Mouse (Mus musculus) forebrain, embryonic 12.5 days (tissue): Measurements from ENCODE around the gene Tnfrsf21. TPM values are rescaled to one million over a fixed set of nuclear protein-coding genes. Genes with fewer than 3 reads are reported as not detected.
A peak's percentile ranks its signal among the peaks of the same experiment; 100 is the strongest.

Source experiments
- ATAC-seq: fragments of 200-750 bp; cut with Nextera tagmentation; 2 replicates; pipeline ENCODE4 v1.8.0; 2017; ENCODE audit warnings: moderate TSS enrichment; ENCODE audit not compliant: low FRiP score
- H3K27ac ChIP-seq: fragments of 300-500 bp; sonication (generic); 2 replicates; pipeline ENCODE4 v1.5.1; 2016; ENCODE audit warnings: mild to moderate bottlenecking
- H3K27me3 ChIP-seq: fragments of 300-500 bp; sonication (generic); 2 replicates; pipeline ENCODE4 v1.6.1; 2016; ENCODE audit warnings: mild to moderate bottlenecking
- H3K36me3 ChIP-seq: fragments of 300-500 bp; sonication (generic); replicated peaks from 2 replicates; pipeline ENCODE4 v1.6.1; 2016; ENCODE audit warnings: mild to moderate bottlenecking
- H3K4me1 ChIP-seq: fragments of 300-500 bp; sonication (generic); 2 replicates; pipeline ENCODE4 v1.6.1; 2016
- H3K4me2 ChIP-seq: fragments of 300-500 bp; sonication (generic); 2 replicates; pipeline ENCODE4 v1.6.1; 2016; ENCODE audit warnings: mild to moderate bottlenecking, moderate library complexity
- H3K4me3 ChIP-seq: fragments of 300-500 bp; sonication (generic); replicated peaks from 2 replicates; pipeline ENCODE4 v1.5.1; 2016; ENCODE audit warnings: mild to moderate bottlenecking
- H3K9ac ChIP-seq: fragments of 300-500 bp; sonication (generic); 2 replicates; pipeline ENCODE4 v1.6.1; 2016; ENCODE audit warnings: mild to moderate bottlenecking
- H3K9me3 ChIP-seq: fragments of 300-500 bp; sonication (generic); 2 replicates; pipeline ENCODE4 v1.6.1; 2016
- WGBS: fragments of 180-500 bp; shearing (Covaris S2); methylation state at CpG from one replicate; pipeline ENCODE4 v1.1.7; 2016; 5-methylcytosine and 5-hydroxymethylcytosine counted together
- polyA plus RNA-seq: library from polyadenylated mRNA; unstranded; fragments of >200 nt; fragmentation: Nextera tagmentation; extraction: Ambion mirVana; gene quantifications from 2 replicates; pipeline ENCODE4 v1.2.1, GENCODE M21; 2016

The Tnfrsf21 gene
- polyA plus RNA-seq, 1 experiment from 2014 or later, result 39.0 TPM

- no peak overlapping the region for H3K4me2 ChIP-seq
- no peaks in the 10 kb centered on the region for H3K9me3 ChIP-seq
- H3K27me3 ChIP-seq, result no peaks in the 10 kb centered on the region
- no peak overlapping the region for H3K27ac ChIP-seq
- no peaks in the 10 kb centered on the region; the same call in 1 of the 2 replicates for H3K4me1 ChIP-seq
- ATAC-seq, result no peak
- 93% methylated on average over 2 of the region's 2 CpGs for WGBS
- no peak overlapping the region for H3K4me3 ChIP-seq
- peaks cover 15% of the 10 kb centered on the region; the same call in 1 of the 2 replicates for H3K36me3 ChIP-seq
- H3K9ac ChIP-seq, result no peak overlapping the region
These were observed 54.6 kb downstream of the Tnfrsf21 start for GRCm38 (mm10) chr17:43070946-43071345.

GRCm38 (mm10) chr17:43072142-43072786 lies 55.9 kb downstream of the Tnfrsf21 start:
- Histone ChIP-seq H3K4me3 (no peak overlapping the region), H3K4me2 (no peak overlapping the region), H3K9me3 (no peaks in the 10 kb centered on the region), H3K36me3 (0 out of 2 replicates have a peak, but pooled peaks cover 14% of the 10 kb centered on the region), H3K27ac (no peak overlapping the region), H3K27me3 (no peaks in the 10 kb centered on the region), H3K4me1 (peaks cover 3% of the 10 kb centered on the region), H3K9ac (no peak overlapping the region)
- WGBS, result 74% methylated on average over 11 of the region's 11 CpGs
- no peak for ATAC-seq

- no peaks in the 10 kb centered on the region for H3K9me3 ChIP-seq
- H3K36me3 ChIP-seq, result 0 out of 2 replicates have a peak, but pooled peaks cover 9% of the 10 kb centered on the region
- no peak overlapping the region for H3K4me3 ChIP-seq
- H3K27me3 ChIP-seq, result no peaks in the 10 kb centered on the region
- no peak overlapping the region for H3K4me2 ChIP-seq
- H3K4me1 ChIP-seq, result peaks cover 8% of the 10 kb centered on the region
- H3K9ac ChIP-seq, result no peak overlapping the region
- no peak overlapping the region for H3K27ac ChIP-seq
- 82% methylated on average over 5 of the region's 5 CpGs for WGBS
- no peak for ATAC-seq
These were observed 56.4 kb downstream of the Tnfrsf21 start for GRCm38 (mm10) chr17:43072787-43073148.

GRCm38 (mm10) chr17:43074391-43074790 lies 58.0 kb downstream of the Tnfrsf21 start:
- H3K4me2 ChIP-seq, result no peak overlapping the region
- no peaks in the 10 kb centered on the region for H3K9me3 ChIP-seq
- no peak overlapping the region for H3K27ac ChIP-seq
- 70% methylated on average over 5 of the region's 5 CpGs for WGBS
- H3K27me3 ChIP-seq, result no peaks in the 10 kb centered on the region
- ATAC-seq, result no peak
- 0 out of 2 replicates have a peak, but pooled peaks cover 8% of the 10 kb centered on the region for H3K36me3 ChIP-seq
- no peak overlapping the region for H3K4me3 ChIP-seq
- peaks cover 9% of the 10 kb centered on the region for H3K4me1 ChIP-seq
- H3K9ac ChIP-seq, result no peak overlapping the region

GRCm38 (mm10) chr17:43075100-43075499 lies 58.7 kb downstream of the Tnfrsf21 start:
- H3K9me3 ChIP-seq, result no peaks in the 10 kb centered on the region
- WGBS, result 77% methylated on average over 8 of the region's 8 CpGs

GRCm38 (mm10) chr17:43075937-43076336 lies 59.6 kb downstream of the Tnfrsf21 start:
- H3K27me3 ChIP-seq, result no peaks in the 10 kb centered on the region
- no peak for ATAC-seq
- peaks cover 9% of the 10 kb centered on the region for H3K4me1 ChIP-seq
- H3K9ac ChIP-seq, result no peak overlapping the region
- H3K9me3 ChIP-seq, result no peaks in the 10 kb centered on the region
- H3K36me3 ChIP-seq, result 0 out of 2 replicates have a peak, but pooled peaks cover 1% of the 10 kb centered on the region
- no peak overlapping the region for H3K27ac ChIP-seq
- H3K4me3 ChIP-seq, result no peak overlapping the region
- no peak overlapping the region for H3K4me2 ChIP-seq
- 84% methylated on average over 8 of the region's 8 CpGs for WGBS

More at GRCm38 (mm10) chr17:43075100-43075499, 58.7 kb downstream of the Tnfrsf21 start:
- Histone ChIP-seq H3K4me1 (peaks cover 9% of the 10 kb centered on the region), H3K27me3 (no peaks in the 10 kb centered on the region), H3K4me3 (no peak overlapping the region), H3K4me2 (no peak overlapping the region), H3K36me3 (0 out of 2 replicates have a peak, but pooled peaks cover 8% of the 10 kb centered on the region), H3K9ac (no peak overlapping the region), H3K27ac (no peak overlapping the region)
- no peak for ATAC-seq

GRCm38 (mm10) chr17:43076801-43077493 lies 60.6 kb downstream of the Tnfrsf21 start:
- peak; percentile 94 for ATAC-seq
- Histone ChIP-seq H3K27ac (0 out of 2 replicates have a peak overlapping the region, but pooled peaks have one; percentile 56), H3K27me3 (no peaks in the 10 kb centered on the region), H3K36me3 (no peaks in the 10 kb centered on the region), H3K9me3 (no peaks in the 10 kb centered on the region), H3K4me2 (peak overlapping the region; percentile 19; the same call in 1 of the 2 replicates), H3K4me3 (no peak overlapping the region), H3K4me1 (peaks cover 9% of the 10 kb centered on the region), H3K9ac (no peak overlapping the region)
- 29% methylated on average over 18 of the region's 18 CpGs for WGBS

- H3K4me2 ChIP-seq, result peak overlapping the region; percentile 19; the same call in 1 of the 2 replicates
- H3K4me1 ChIP-seq, result peaks cover 9% of the 10 kb centered on the region
- no peaks in the 10 kb centered on the region for H3K36me3 ChIP-seq
- ATAC-seq, result 0 out of 2 replicates have a peak, but pooled peaks have one; percentile 10
- H3K27ac ChIP-seq, result peak overlapping the region; percentile 56; the same call in 1 of the 2 replicates
- no peaks in the 10 kb centered on the region for H3K27me3 ChIP-seq
- no peak overlapping the region for H3K9ac ChIP-seq
- H3K9me3 ChIP-seq, result no peaks in the 10 kb centered on the region
- 57% methylated on average over 4 of the region's 4 CpGs for WGBS
- no peak overlapping the region for H3K4me3 ChIP-seq
These were observed 61.2 kb downstream of the Tnfrsf21 start for GRCm38 (mm10) chr17:43077540-43077939.

GRCm38 (mm10) chr17:43081225-43081624 lies 64.9 kb downstream of the Tnfrsf21 start:
- no peak for ATAC-seq
- Histone ChIP-seq H3K27me3 (no peaks in the 10 kb centered on the region), H3K36me3 (peaks cover 10% of the 10 kb centered on the region), H3K4me2 (no peak overlapping the region), H3K27ac (no peak overlapping the region), H3K4me3 (no peak overlapping the region), H3K4me1 (peaks cover 9% of the 10 kb centered on the region), H3K9ac (no peak overlapping the region), H3K9me3 (no peaks in the 10 kb centered on the region)
- 90% methylated on average over 5 of the region's 5 CpGs for WGBS

- WGBS, result 92% methylated on average over 6 of the region's 6 CpGs
- no peak overlapping the region for H3K27ac ChIP-seq
- no peaks in the 10 kb centered on the region for H3K27me3 ChIP-seq
- H3K9ac ChIP-seq, result no peak overlapping the region
- no peaks in the 10 kb centered on the region for H3K4me1 ChIP-seq
- no peak for ATAC-seq
- H3K36me3 ChIP-seq, result peaks cover 33% of the 10 kb centered on the region
- H3K4me3 ChIP-seq, result no peak overlapping the region
- no peaks in the 10 kb centered on the region for H3K9me3 ChIP-seq
- H3K4me2 ChIP-seq, result no peak overlapping the region
These were observed 73.1 kb downstream of the Tnfrsf21 start for GRCm38 (mm10) chr17:43089496-43089895.

- H3K9ac ChIP-seq, result no peak overlapping the region
- H3K36me3 ChIP-seq, result peaks cover 24% of the 10 kb centered on the region
- no peak overlapping the region for H3K4me2 ChIP-seq
- no peak overlapping the region for H3K4me3 ChIP-seq
- H3K27ac ChIP-seq, result no peak overlapping the region
- no peaks in the 10 kb centered on the region for H3K27me3 ChIP-seq
- H3K9me3 ChIP-seq, result no peaks in the 10 kb centered on the region
- ATAC-seq, result no peak
- H3K4me1 ChIP-seq, result no peaks in the 10 kb centered on the region
- WGBS, result 89% methylated on average over 3 of the region's 3 CpGs
These were observed 74.8 kb downstream of the Tnfrsf21 start for GRCm38 (mm10) chr17:43090948-43091724.
